Mouse (Mus musculus): ENCODE data around the gene Tmem108. TPM values are rescaled to one million over a fixed set of nuclear protein-coding genes. Genes with fewer than 3 reads are reported as not detected.

Gene Tmem108
- polyA plus RNA-seq, 1 experiment from 2014 or later, result not detected

DNA sequence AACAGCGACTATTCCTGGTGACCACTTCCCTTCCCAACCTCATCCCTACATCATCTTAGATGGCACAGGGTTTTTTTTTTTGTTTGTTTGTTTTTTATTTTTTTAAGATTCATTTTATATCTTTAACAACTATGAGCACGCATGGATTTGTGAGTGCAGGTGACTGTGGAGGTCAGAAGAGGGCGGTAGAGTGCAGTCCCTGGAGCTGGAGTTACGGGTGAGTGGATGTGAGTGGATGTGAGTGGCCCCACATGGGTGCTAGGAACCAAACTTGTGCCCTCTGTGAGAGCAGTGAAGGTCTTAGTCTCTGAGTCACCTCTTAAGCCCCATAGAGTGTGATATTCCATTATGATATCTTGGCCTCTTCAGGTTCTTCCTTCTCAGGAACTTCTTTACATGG lies 55.9 kb downstream of the Tmem108 start:
- no peak for TF ChIP-seq CTCF (IDR thresholded peaks at IDR 0.05)
- DNase-seq (ENCODE audit: low read depth, low spot score), result no peak
- in situ Hi-C loops (cut with MboI; ENCODE audit: low pct_unique_long_range_greater_than_20kb), result no loop called here

DNA sequence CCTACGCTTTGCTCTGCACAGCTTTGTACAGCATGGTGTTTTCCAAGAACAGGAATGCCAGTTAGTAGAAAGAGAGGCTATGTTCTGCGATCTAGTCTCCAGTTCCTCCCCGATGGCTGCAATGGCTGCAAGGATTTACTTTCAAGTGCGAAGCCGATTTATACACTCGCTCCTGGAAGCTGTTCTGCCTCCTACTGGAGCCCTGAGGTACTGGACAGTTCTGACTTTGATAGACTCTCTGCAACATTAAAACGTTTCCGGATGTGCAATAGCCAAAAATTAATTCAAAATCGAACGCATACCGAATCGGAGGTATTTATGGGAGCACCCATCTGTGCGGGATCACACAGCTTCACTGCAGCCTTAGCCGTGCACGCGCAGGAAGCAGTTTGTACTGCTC lies 58.6 kb downstream of the Tmem108 start:
- TF ChIP-seq CTCF (IDR thresholded peaks at IDR 0.05), result no peak
- in situ Hi-C loops (cut with MboI; ENCODE audit: low pct_unique_long_range_greater_than_20kb), result no loop called here
- ATAC-seq (no peak), DNase-seq (ENCODE audit: low read depth, low spot score) (no peak)
- ChIA-PET CTCF (no interaction called here), POLR2A (no interaction called here)
- H3K27me3 ChIP-seq, result peaks cover 4% of the 10 kb centered on the region

More for the DNA sequence above, 55.9 kb downstream of the Tmem108 start:
- ChIA-PET POLR2A (no interaction called here), CTCF (no interaction called here)
- H3K27me3 ChIP-seq, result peaks cover 4% of the 10 kb centered on the region
- no peak for ATAC-seq

DNA sequence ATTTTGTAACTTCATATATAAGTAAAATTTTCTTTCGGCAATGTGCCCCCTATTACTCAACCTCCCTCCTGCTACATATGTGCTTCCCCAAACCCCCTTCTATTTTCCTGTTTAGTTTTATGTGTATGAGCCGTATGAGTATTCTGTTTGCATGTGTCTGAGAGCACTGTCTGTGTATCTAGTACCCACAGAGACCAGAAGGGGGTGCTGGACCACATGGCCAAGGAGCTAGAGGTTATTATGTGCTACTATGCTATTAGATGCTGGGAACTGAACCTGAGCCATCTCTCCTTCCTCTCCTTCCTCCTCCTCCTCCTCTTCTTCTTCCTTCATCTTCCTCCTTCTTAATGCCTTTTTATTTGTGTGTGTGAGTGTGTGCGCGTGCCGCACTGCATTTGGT lies 59.2 kb downstream of the Tmem108 start:
- ATAC-seq (no peak), DNase-seq (ENCODE audit: low read depth, low spot score) (no peak)
- ChIA-PET POLR2A (no interaction called here), CTCF (no interaction called here)
- H3K27me3 ChIP-seq, result peaks cover 4% of the 10 kb centered on the region
- peak; percentile 30 for TF ChIP-seq CTCF (IDR thresholded peaks at IDR 0.05)
- in situ Hi-C loops (cut with MboI; ENCODE audit: low pct_unique_long_range_greater_than_20kb), result no loop called here

- no peak for TF ChIP-seq CTCF (IDR thresholded peaks at IDR 0.05)
- DNase-seq (ENCODE audit: low read depth, low spot score) (no peak), ATAC-seq (no peak)
- in situ Hi-C loops (cut with MboI; ENCODE audit: low pct_unique_long_range_greater_than_20kb), result no loop called here
- ChIA-PET CTCF (no interaction called here), POLR2A (no interaction called here)
- H3K27me3 ChIP-seq, result peaks cover 4% of the 10 kb centered on the region
These were observed 60.2 kb downstream of the Tmem108 start for GRCm38 (mm10) chr9:103701448-103701847.

DNA sequence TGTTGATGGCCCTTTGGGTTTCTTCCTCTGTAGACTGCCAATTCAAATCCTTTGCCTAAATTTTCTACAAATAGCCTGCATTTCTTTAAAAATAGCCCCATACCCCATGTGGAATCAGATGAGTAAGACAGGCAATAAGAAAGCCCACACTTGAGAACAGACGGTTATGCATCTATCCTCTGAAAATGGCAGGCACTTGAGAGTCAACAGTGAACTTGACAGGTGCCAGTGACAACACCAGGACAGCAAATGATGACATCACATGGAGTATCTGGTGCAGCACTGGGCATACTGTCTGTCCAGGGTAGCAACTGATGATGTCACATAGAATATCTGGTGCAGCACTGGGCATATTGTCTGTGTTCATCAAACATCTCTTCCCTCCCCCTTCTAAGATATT lies 61.4 kb downstream of the Tmem108 start:
- ChIA-PET POLR2A (no interaction called here), CTCF (no interaction called here)
- H3K27me3 ChIP-seq, result peaks cover under 1% of the 10 kb centered on the region
- in situ Hi-C loops (cut with MboI; ENCODE audit: low pct_unique_long_range_greater_than_20kb), result no loop called here
- no peak for ATAC-seq
- no peak for TF ChIP-seq CTCF (IDR thresholded peaks at IDR 0.05)
- no peak for DNase-seq (ENCODE audit: low read depth, low spot score)

GRCm38 (mm10) chr9:103696967-103697366 lies 64.7 kb downstream of the Tmem108 start:
- ChIA-PET CTCF (no interaction called here), POLR2A (no interaction called here)
- in situ Hi-C loops (cut with MboI; ENCODE audit: low pct_unique_long_range_greater_than_20kb), result no loop called here
- no peak for DNase-seq (ENCODE audit: low read depth, low spot score)
- ATAC-seq, result no peak
- H3K27me3 ChIP-seq, result peaks cover 6% of the 10 kb centered on the region
- no peak for TF ChIP-seq CTCF (IDR thresholded peaks at IDR 0.05)

DNA sequence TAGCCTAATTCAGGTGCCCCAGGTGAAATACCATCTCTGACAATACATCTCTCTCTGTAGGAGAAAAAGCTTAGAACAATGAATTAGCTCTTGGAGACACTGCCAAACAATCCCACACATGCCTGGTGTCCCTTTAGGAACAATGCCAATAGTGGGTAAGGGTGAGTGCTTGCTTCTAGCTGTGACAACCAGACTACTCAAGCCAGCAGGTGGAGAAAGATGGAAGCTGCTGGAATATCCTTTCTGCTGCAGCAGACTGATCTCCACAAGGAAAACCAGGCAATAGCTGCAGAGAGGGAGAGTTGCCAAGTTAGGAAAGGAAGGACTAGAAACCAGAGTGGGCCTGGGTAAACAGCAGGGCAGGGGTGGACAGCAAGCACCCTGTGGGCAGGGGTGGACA lies 67.8 kb downstream of the Tmem108 start:
- ATAC-seq (no peak), DNase-seq (ENCODE audit: low read depth, low spot score) (no peak)
- ChIA-PET POLR2A (no interaction called here), CTCF (interaction anchor here (1.5 kb wide), 1 partner anchor 124 kb away, joined by 3 read pairs; no protein-coding TSS in a partner anchor)
- in situ Hi-C loops (cut with MboI; ENCODE audit: low pct_unique_long_range_greater_than_20kb), result no loop called here
- no peak for TF ChIP-seq CTCF (IDR thresholded peaks at IDR 0.05)
- H3K27me3 ChIP-seq, result peaks cover 12% of the 10 kb centered on the region

- TF ChIP-seq CTCF (IDR thresholded peaks at IDR 0.05), result no peak
- ChIA-PET POLR2A (no interaction called here), CTCF (no interaction called here)
- DNase-seq (ENCODE audit: low read depth, low spot score) (no peak), ATAC-seq (no peak)
- H3K27me3 ChIP-seq, result peaks cover 16% of the 10 kb centered on the region
- in situ Hi-C loops (cut with MboI; ENCODE audit: low pct_unique_long_range_greater_than_20kb), result no loop called here
These were observed 68.9 kb downstream of the Tmem108 start for GRCm38 (mm10) chr9:103692699-103693098.

DNA sequence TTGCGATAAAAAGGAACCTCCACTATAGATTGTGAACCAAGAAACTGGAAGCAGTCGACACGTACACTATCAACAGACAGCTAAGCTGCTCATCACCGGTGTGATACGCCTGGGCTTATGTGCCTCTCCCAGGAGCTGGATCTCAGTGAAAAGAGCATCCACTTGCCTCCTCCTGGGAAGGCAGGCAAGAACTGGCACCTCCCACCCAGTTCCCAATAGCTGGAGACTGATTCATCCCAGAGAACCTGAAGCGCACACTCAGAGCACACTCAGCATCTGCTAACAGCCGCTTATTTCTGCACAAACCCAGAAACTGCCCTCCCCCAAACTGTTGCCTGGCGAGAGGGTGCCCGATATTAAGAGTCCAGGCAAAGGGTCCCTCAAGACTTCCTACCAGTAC lies 69.8 kb downstream of the Tmem108 start:
- no peak for TF ChIP-seq CTCF (IDR thresholded peaks at IDR 0.05)
- H3K27me3 ChIP-seq, result peaks cover 21% of the 10 kb centered on the region
- ATAC-seq (no peak), DNase-seq (ENCODE audit: low read depth, low spot score) (no peak)
- CTCF ChIA-PET, result no interaction called here
- POLR2A ChIA-PET, result no interaction called here
- in situ Hi-C loops (cut with MboI; ENCODE audit: low pct_unique_long_range_greater_than_20kb), result no loop called here

GRCm38 (mm10) chr9:103690446-103690845 lies 71.2 kb downstream of the Tmem108 start:
- in situ Hi-C loops (cut with MboI; ENCODE audit: low pct_unique_long_range_greater_than_20kb), result no loop called here
- POLR2A ChIA-PET, result interaction anchor here (0.7 kb wide), 1 partner anchor 22 kb away, joined by 4 read pairs; no protein-coding TSS in a partner anchor
- CTCF ChIA-PET, result no interaction called here
- H3K27me3 ChIP-seq, result peaks cover 27% of the 10 kb centered on the region
- DNase-seq (ENCODE audit: low read depth, low spot score) (no peak), ATAC-seq (no peak)
- TF ChIP-seq CTCF (IDR thresholded peaks at IDR 0.05), result no peak

- ChIA-PET CTCF (no interaction called here), POLR2A (no interaction called here)
- in situ Hi-C loops (cut with MboI; ENCODE audit: low pct_unique_long_range_greater_than_20kb), result no loop called here
- no peak for TF ChIP-seq CTCF (IDR thresholded peaks at IDR 0.05)
- peaks cover 22% of the 10 kb centered on the region for H3K27me3 ChIP-seq
- ATAC-seq (no peak), DNase-seq (ENCODE audit: low read depth, low spot score) (no peak)
These were observed 71.9 kb downstream of the Tmem108 start for GRCm38 (mm10) chr9:103689697-103690096.

DNA sequence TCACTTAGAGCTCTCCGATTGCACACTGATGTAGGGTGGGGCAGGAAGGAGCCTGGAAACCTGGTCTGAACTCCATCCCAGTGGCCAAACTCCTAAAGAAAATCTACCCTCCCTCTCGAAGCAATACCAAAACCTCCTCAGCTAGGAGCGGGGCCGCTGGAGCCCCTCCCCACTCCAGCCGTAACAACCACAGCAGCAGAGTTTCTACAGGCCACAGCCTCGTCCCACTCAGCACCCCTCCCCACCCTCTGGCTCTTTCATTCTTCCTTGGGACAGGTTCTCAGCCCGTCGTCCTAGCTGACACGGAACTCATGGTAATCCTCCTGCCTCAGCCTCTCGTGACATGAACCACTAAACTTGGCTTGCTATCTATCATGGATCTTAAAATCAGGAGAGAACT lies 72.6 kb downstream of the Tmem108 start:
- H3K27me3 ChIP-seq, result peaks cover 22% of the 10 kb centered on the region
- ChIA-PET POLR2A (no interaction called here), CTCF (no interaction called here)
- ATAC-seq (no peak), DNase-seq (ENCODE audit: low read depth, low spot score) (no peak)
- no peak for TF ChIP-seq CTCF (IDR thresholded peaks at IDR 0.05)
- in situ Hi-C loops (cut with MboI; ENCODE audit: low pct_unique_long_range_greater_than_20kb), result no loop called here
